Mouse (Mus musculus) lung, postnatal 0 days (tissue): Measurements from ENCODE around the gene Tph1. TPM values are rescaled to one million over a fixed set of nuclear protein-coding genes. Genes with fewer than 3 reads are reported as not detected.

Experiments
- ATAC-seq: fragments of 200-750 bp; cut with Nextera tagmentation; 2 replicates; pipeline ENCODE4 v1.8.0; 2017; ENCODE audit warnings: moderate library complexity
- DNase-seq: peaks from one replicate; pipeline ENCODE4 v3.0.0-alpha.2; 2016; ENCODE audit warnings: low spot score
- H3K27ac ChIP-seq: fragments of 300-500 bp; sonication (generic); 2 replicates; pipeline ENCODE4 v1.5.1; 2014; ENCODE audit warnings: antibody characterized with exemption, mild to moderate bottlenecking, low read length, mixed read lengths
- H3K27me3 ChIP-seq: fragments of 300-500 bp; sonication (generic); replicated peaks from 2 replicates; pipeline ENCODE4 v1.6.1; 2014; ENCODE audit warnings: low read length, mixed read lengths; ENCODE audit not compliant: insufficient read depth
- H3K36me3 ChIP-seq: fragments of 300-500 bp; sonication (generic); 2 replicates; pipeline ENCODE4 v1.6.1; 2014; ENCODE audit warnings: low read length, mixed read lengths; ENCODE audit not compliant: insufficient read depth
- H3K4me1 ChIP-seq: fragments of 300-500 bp; sonication (generic); 2 replicates; pipeline ENCODE4 v1.6.1; 2014; ENCODE audit warnings: antibody characterized with exemption, low read depth, low read length, mixed read lengths; ENCODE audit not compliant: insufficient read depth
- H3K4me2 ChIP-seq: fragments of 300-500 bp; sonication (generic); replicated peaks from 2 replicates; pipeline ENCODE4 v1.6.1; 2014; ENCODE audit warnings: low read depth, mild to moderate bottlenecking, low read length, moderate library complexity, mixed read lengths
- H3K4me3 ChIP-seq: fragments of 300-500 bp; sonication (generic); 2 replicates; pipeline ENCODE4 v1.5.1; 2014; ENCODE audit warnings: low read depth, low read length
- H3K9ac ChIP-seq: fragments of 300-500 bp; sonication (generic); replicated peaks from 2 replicates; pipeline ENCODE4 v1.6.1; 2014; ENCODE audit warnings: low read depth, mild to moderate bottlenecking
- H3K9me3 ChIP-seq: fragments of 300-500 bp; sonication (generic); 2 replicates; pipeline ENCODE4 v1.6.1; 2016; ENCODE audit warnings: low read length, mixed read lengths
- CTCF ChIP-seq: IDR thresholded peaks from 2 replicates; pipeline ENCODE4 v1.5.1; 2016; ENCODE audit warnings: antibody characterized with exemption, mild to moderate bottlenecking
- EP300 ChIP-seq: IDR thresholded peaks from 2 replicates; pipeline ENCODE4 v1.6.1; 2016; ENCODE audit warnings: antibody characterized with exemption, mild to moderate bottlenecking, control low read depth
- WGBS: fragments of 180-500 bp; shearing (Covaris S2); extraction: QIAGEN DNeasy Blood & Tissue Kit; methylation state at CpG from one replicate; pipeline ENCODE4 v1.1.7; 2014; 5-methylcytosine and 5-hydroxymethylcytosine counted together
- polyA plus RNA-seq: library from polyadenylated mRNA; unstranded; fragments of >200 nt; fragmentation: Nextera tagmentation; extraction: Ambion mirVana; gene quantifications from 2 replicates; pipeline ENCODE4 v1.2.1, GENCODE M21; 2015

Tph1 gene
- polyA plus RNA-seq, 1 experiment from 2014 or later = 0.32 TPM

DNA sequence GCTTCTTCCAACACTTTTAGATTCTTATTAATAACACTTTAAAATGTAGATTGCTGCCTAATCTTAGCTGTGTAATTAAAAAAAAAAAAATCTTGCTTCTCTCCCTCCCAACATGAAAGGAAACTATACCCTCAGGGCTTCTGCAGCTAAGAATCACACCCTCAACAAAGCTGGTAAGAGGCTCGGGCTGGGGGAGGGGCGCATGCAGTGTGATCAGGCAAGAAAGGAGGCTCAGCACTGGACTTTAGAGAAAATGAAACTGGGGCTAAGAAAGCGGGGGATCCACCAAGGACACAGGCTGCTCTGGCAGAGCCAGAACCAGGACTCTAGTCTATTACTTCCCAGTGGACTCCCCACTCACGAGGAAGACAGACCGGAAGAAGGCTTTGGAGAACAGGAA lies 71.2 kb downstream of the Tph1 start:
- TF ChIP-seq EP300 (no peak), CTCF (no peak)
- H3K9ac ChIP-seq = no peak overlapping the region
- WGBS = 67% methylated on average over 5 of the region's 5 CpGs
- no peaks in the 10 kb centered on the region for H3K36me3 ChIP-seq
- DNase-seq (no peak), ATAC-seq (no peak)
- H3K27me3 ChIP-seq = no peaks in the 10 kb centered on the region
- no peak overlapping the region for H3K4me2 ChIP-seq
- H3K9me3 ChIP-seq = no peaks in the 10 kb centered on the region
- H3K27ac ChIP-seq = no peak overlapping the region
- no peak overlapping the region for H3K4me3 ChIP-seq
- H3K4me1 ChIP-seq = 0 out of 2 replicates have a peak, but pooled peaks cover 3% of the 10 kb centered on the region

- TF ChIP-seq EP300 (no peak), CTCF (no peak)
- no peak for ATAC-seq
- Histone ChIP-seq H3K4me3 (no peak overlapping the region), H3K27me3 (no peaks in the 10 kb centered on the region), H3K36me3 (no peaks in the 10 kb centered on the region), H3K4me2 (no peak overlapping the region), H3K27ac (no peak overlapping the region), H3K4me1 (no peaks in the 10 kb centered on the region), H3K9ac (no peak overlapping the region), H3K9me3 (no peaks in the 10 kb centered on the region)
- no peak for DNase-seq
- WGBS = 100% methylated on average over 2 of the region's 2 CpGs
These were observed 75.3 kb downstream of the Tph1 start for GRCm38 (mm10) chr7:46597006-46597405.

Other genes starting within 250 kb of the Tph1 start
- 7.2 and 8.3 TPM in 2 replicates for gene Sergef, start 32.7 kb downstream of the Tph1 start, polyA plus RNA-seq
- gene Saal1, start 38.1 kb upstream of the Tph1 start, polyA plus RNA-seq = 9.5 and 11.1 TPM in 2 replicates
- gene Saa3, start 43.2 kb upstream of the Tph1 start, polyA plus RNA-seq = 34.2 and 98.7 TPM in 2 replicates
- gene Saa4, start 60.1 kb upstream of the Tph1 start, polyA plus RNA-seq = not detected in 2 replicates
- gene Saa1, start 70.4 kb upstream of the Tph1 start, polyA plus RNA-seq = 0.65 and 0.69 TPM in 2 replicates
- 1.0 TPM in 1 of 2 replicates, not detected in the other for gene Saa2, start 79.3 kb upstream of the Tph1 start, polyA plus RNA-seq
- 12.7 and 13.7 TPM in 2 replicates for gene Hps5, start 123.5 kb upstream of the Tph1 start, polyA plus RNA-seq
- gene Gtf2h1, start 123.6 kb upstream of the Tph1 start, polyA plus RNA-seq = 29.1 and 30.6 TPM in 2 replicates
- 533 and 589 TPM in 2 replicates for gene Ldha, start 168.9 kb upstream of the Tph1 start, polyA plus RNA-seq
- 0.11 TPM in 1 of 2 replicates, not detected in the other for gene Ldhc, start 188.7 kb upstream of the Tph1 start, polyA plus RNA-seq
- 134 and 150 TPM in 2 replicates for gene Tsg101, start 247.4 kb upstream of the Tph1 start, polyA plus RNA-seq